In the genomic region with DNA sequence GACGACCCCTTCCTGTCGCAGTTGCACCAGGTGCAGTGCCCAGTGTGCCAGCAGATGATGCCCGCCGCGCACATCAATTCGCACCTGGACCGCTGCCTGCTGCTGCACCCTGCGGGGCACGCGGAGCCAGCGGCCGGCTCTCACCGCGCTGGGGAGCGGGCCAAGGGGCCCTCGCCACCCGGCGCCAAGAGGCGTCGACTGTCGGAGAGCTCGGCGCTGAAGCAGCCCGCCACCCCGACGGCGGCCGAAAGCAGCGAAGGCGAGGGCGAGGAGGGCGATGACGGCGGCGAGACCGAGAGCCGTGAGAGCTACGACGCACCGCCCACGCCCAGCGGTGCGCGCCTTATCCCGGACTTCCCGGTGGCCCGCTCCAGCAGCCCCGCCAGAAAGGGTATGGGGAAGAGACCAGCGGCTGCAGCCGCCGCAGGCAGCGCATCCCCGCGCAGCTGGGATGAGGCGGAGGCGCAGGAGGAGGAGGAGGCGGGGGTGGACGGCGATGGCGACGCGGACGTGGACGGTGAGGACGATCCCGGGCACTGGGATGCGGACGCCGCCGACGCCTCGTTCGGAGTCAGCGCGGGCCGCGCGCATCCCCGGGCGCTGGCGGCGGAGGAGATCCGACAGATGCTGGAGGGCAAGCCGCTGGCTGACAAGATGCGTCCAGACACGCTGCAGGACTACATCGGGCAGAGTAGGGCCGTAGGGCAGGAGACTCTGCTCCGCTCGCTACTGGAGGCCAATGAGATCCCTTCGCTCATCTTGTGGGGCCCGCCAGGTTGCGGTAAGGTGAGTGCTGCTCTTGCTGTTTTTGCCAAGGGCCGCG, we compare ENCODE assay signal across 8 mouse cellular contexts. TPM values are rescaled to one million over a fixed set of nuclear protein-coding genes. Genes with fewer than 3 reads are reported as not detected.
DNase-seq lines count a peak whose midpoint lies in the region; ATAC-seq lines count a peak whose summit lies in the region.

D930007J09Rik (minus strand) TSS at position 591 of the 823 bp plus-strand sequence.

- intact Hi-C loops in heart, postnatal 25 days (cut with DNase I) = loop anchor here (5.0 to 10.0 kb wide), 2 partner anchors 468 to 995 kb away; partner anchors contain the start of genes Foxc1 and Gmds

- peak within 1 kb of the TSS; percentile 65 for H3K27ac ChIP-seq in lung, embryonic 16.5 days (ENCODE audit: low read length)

- peak within 1 kb of the TSS; percentile 92 for H3K4me2 ChIP-seq in lung, embryonic 16.5 days (ENCODE audit: low read depth, low read length)

- no peaks in the 10 kb centered on the region for H3K27me3 ChIP-seq in lung, embryonic 16.5 days (ENCODE audit: control insufficient read depth, insufficient read depth, low read depth, low read length)

- peak within 1 kb of the TSS; percentile 82 for H3K9ac ChIP-seq in lung, embryonic 16.5 days (ENCODE audit: low read length)

- H3K36me3 ChIP-seq in lung, embryonic 16.5 days (ENCODE audit: control insufficient read depth, insufficient read depth, low read length) = peaks cover 12% of the 10 kb centered on the region

- ATAC-seq in erythroblast, adult 5-6 weeks (replicated peaks; ENCODE audit: low FRiP score, poor library complexity, severe bottlenecking) = peak; percentile 22; the same call in 1 of the 2 replicates
- peak; percentile 32 for ATAC-seq in lung, embryonic 16.5 days (ENCODE audit: low read depth)

- peaks cover 22% of the 10 kb centered on the region for H3K4me1 ChIP-seq in lung, embryonic 16.5 days (replicated peaks; ENCODE audit: control insufficient read depth, insufficient read depth, low read length)

- H3K4me3 ChIP-seq in lung, embryonic 16.5 days (ENCODE audit: low read length) = peak within 1 kb of the TSS; percentile 73

- H3K9me3 ChIP-seq in lung, embryonic 16.5 days (ENCODE audit: control insufficient read depth, low read length) = no peaks in the 10 kb centered on the region

- DNase-seq in ES-CJ7 (ENCODE audit: low read depth, low spot score) = peak; percentile 25
- DNase-seq in brain, adult 2 months (ENCODE audit: low read depth, low spot score) = peak; percentile 63
- DNase-seq in heart, postnatal 25 days (ENCODE audit: low spot score) = peak; percentile 26
- DNase-seq in layer of hippocampus, adult 9-11 months = peak; percentile 63
- peak; percentile 19 for DNase-seq in ovary, postnatal 14 days (ENCODE audit: low spot score)
- DNase-seq in thymus, postnatal 14 days = peak; percentile 59

- under 1% methylated on average over 91 of the region's 95 CpGs for WGBS in lung, embryonic 16.5 days

RNA-seq across cellular contexts. Expression of gene D930007J09Rik, which starts in this region (rescaled TPM):
- total RNA-seq in erythroblast, adult 5-6 weeks (2015; ENCODE audit: low replicate concordance) = not detected in 2 replicates
- total RNA-seq in erythroblast, adult 5-6 weeks (2017; ENCODE audit: low replicate concordance) = not detected in 2 replicates
- not detected for total RNA-seq in heart, postnatal 25 days (2021)
- not detected in 2 replicates for polyA plus RNA-seq in lung, embryonic 16.5 days (2015; fragmentation: Nextera tagmentation; extraction: Ambion mirVana)

Comparison
In these comparisons a context has a peak if more than half of its experiments do, and no peak if none do; other contexts are left out.
1. Peak in every context shown above with its lines: DNase-seq, ATAC-seq, H3K4me3 ChIP-seq and H3K27ac ChIP-seq.
2. Peak in ATAC-seq in erythroblast, adult 5-6 weeks; RNA of the gene not detected or under 1 TPM.
3. Peak in DNase-seq in heart, postnatal 25 days; RNA of the gene not detected or under 1 TPM.
4. Peak in ATAC-seq, H3K4me3 ChIP-seq, H3K27ac ChIP-seq, H3K9ac ChIP-seq and H3K4me2 ChIP-seq in lung, embryonic 16.5 days; RNA of the gene not detected or under 1 TPM.